Mouse (Mus musculus) left cerebral cortex, adult 11 months (tissue): Measurements from ENCODE around the gene Pgpep1.

ENCODE experiments used
- DNase-seq: peaks from one replicate; pipeline ENCODE4 v3.0.0; 2022; ENCODE audit warnings: low spot score

Gene Pgpep1

DNA sequence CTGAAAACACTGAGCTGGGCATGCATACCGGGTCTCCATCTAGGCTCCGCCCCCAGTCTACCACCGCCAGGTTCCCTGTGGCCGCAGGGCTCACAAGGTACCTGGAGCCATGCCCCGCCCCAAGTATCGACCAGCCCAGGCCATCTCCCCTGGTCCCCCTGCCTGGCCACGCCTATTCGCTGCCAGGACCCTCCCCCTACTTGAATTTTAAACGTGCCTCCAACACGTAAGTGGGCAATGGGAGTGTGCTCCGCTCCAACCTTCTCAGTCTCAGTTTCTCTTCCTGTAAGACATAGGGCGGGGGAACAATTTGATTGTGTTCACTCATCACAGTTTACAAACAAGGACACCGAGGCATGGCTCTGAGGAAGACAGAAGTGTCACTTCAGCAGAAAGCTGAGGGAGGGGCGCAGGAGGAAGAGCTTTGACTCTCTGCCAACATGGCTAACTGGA lies at the start of gene Pgpep1:
Pgpep1 (minus strand) TSS at position 116 of the 453 bp plus-strand sequence.
- no peak for DNase-seq

DNA sequence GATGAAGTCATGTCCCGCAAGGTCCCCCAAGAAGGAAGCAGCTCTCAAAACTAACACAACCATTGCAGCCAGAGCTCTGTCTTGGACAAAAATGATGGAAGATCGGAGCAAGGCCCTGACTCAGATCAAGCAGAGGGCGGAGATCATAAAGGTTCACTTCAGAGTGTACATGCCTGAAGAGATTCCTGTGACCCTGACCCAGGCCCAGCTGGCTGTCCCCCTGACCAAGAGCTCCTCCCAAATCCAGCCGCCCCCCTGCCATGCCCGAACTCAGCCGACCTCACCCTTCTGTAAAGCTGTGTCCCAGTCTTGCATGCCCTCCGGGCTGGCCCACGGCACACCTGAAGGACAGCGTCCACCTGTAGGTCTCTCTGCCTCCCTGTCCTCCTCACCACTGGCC lies 49.6 kb upstream of the Pgpep1 start:
- no peak for DNase-seq

DNA sequence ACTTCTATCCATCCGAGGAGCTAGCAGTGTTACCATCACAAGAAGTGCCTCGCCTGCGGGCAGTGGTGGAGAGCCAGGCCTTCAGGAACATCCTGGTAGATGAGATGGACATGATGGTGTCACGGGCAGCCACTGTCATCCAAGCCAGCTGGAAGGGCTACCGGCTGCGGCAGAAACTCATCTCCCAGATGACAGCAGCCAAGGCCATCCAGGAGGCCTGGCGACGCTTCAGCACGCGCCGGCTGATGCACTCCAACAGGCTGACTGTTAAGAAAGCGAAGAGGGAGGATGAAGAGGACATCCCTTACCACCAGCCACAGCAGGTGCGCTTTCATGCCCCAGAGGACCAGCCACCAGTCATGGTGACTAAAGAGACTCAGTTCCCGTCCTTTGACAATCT lies 48.1 kb upstream of the Pgpep1 start:
- DNase-seq: no peak

DNA sequence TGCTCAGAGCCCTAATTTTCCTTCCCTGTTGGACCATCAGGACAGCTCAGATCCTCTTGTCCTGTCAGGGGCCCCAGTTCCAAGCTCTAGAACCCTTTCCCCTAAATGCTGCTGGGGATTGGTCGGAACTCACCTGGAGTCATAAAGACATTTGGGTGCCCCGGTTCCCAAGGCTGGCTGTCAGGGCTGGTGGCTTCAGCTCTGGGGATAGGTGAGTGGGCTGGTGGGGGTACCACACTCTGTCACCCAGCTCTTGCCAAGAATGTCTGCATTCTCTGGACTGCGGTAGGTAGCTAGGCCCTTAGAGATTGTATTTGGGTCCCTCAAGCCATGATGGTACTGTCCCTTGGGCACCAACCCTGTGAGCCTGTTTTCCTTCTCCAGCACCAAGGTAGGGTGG lies 43.1 kb upstream of the Pgpep1 start, which contains the start of gene Iqcn:
Iqcn (plus strand) TSS at position 171 of the 400 bp plus-strand sequence.
- no peak for DNase-seq

GRCm38 (mm10) chr8:70702842-70703182 lies 42.6 kb upstream of the Pgpep1 start:
- peak; percentile 53 for DNase-seq

GRCm38 (mm10) chr8:70701982-70702841 lies 42.0 kb upstream of the Pgpep1 start:
- DNase-seq: no peak

DNA sequence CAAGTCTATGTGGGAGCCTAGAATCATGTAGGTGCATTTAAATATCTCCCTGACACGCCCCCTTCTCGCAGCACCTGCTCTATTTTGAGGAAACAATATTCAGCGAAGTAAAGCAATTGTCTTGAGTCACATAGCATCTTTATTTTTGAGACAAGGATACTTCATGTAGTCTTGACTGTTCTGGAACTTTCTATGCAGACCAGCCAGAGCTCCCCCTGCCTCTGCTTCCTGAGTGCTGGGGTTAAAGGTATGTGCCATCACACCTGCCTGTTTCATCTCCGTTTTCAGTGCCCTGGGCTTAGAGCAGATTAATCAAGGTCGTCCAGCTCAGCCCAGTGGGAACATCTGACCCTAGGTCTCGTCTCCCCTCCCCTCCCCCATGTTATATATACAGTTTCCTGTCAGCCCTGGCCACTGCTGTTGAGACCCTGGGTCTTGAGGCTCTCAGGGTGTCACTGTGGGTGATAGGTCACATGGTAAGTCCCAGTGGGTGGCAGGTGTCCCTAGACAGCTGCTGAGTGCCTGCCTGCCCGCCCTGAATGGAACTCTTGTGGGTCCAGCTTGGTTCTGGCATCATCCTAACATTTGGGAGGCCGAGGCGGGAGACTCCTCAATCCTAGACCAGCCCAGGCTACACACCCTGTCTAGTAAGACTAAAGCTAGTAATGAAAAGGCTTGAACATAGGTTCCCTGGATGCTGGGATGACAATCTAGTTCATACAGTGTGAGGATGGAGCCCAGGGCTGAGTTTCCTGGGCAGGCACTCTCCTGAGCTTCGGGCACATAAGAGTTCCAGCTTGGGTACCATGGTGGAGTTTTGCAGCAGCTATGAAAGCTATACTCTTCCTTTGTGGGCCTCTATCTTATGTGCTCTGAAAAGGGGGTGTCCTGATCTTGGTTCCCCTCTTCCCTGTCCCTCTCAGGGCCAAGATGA lies 41.1 kb upstream of the Pgpep1 start:
- no peak for DNase-seq

GRCm38 (mm10) chr8:70700555-70700922 lies 40.4 kb upstream of the Pgpep1 start:
- DNase-seq: peak; percentile 84

DNA sequence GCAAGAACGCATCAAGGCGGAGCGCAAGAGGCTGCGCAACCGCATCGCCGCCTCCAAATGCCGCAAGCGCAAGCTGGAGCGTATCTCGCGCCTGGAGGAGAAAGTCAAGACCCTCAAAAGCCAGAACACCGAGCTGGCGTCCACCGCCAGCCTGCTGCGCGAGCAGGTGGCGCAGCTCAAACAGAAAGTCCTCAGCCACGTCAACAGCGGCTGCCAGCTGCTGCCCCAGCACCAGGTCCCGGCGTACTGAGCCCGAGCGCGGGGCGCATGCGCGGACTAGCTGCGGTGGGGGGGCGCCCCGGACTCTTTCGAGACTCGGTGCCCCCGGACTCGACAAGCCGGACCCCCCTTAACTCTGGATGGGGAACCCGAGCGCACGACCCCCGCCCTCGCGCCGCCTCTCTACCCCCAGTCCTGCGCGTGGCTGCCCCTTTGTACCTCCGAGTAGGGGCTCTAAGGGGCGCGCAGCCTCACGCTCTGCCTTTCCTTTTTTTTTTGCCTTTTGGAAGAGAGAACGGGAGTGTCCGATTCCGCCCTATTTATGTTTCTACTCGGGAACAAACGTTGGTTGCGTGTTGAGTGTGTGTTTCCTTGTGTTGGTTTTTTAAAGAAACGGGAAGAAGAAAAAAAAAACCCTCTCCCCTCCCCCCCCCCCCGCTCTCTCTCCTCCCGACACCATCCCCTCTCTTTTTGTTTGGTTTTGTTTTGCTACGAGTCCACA lies 39.8 kb upstream of the Pgpep1 start:
- peak; percentile 80 for DNase-seq

DNA sequence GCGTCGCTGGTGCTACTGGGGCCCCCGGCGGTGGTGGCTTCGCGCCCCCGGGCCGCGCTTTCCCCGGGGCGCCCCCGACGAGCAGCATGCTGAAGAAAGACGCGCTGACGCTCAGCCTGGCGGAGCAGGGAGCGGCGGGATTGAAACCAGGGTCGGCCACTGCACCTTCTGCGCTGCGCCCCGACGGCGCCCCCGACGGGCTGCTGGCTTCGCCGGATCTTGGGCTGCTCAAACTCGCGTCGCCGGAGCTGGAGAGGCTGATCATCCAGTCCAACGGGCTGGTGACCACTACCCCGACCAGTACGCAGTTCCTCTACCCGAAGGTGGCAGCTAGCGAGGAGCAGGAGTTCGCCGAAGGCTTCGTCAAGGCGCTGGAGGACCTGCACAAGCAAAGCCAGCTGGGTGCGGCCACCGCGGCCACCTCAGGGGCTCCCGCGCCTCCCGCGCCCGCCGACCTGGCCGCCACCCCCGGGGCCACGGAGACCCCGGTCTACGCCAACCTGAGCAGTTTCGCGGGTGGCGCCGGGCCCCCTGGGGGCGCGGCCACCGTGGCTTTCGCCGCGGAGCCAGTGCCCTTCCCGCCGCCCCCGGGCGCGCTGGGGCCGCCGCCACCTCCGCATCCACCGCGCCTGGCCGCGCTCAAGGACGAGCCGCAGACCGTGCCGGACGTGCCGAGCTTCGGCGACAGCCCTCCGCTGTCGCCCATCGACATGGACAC lies 39.1 kb upstream of the Pgpep1 start:
- no peak for DNase-seq

- peak; percentile 98 for DNase-seq
These were observed 38.3 kb upstream of the Pgpep1 start, which contains the start of gene Jund for GRCm38 (mm10) chr8:70698310-70699109. Gene Jund, plus strand, starts transcription at chr8:70698949.

- no peak for DNase-seq
These were observed 37.4 kb upstream of the Pgpep1 start for GRCm38 (mm10) chr8:70697366-70698250.

- no peak for DNase-seq
These were observed 36.8 kb upstream of the Pgpep1 start for GRCm38 (mm10) chr8:70696946-70697345.

DNA sequence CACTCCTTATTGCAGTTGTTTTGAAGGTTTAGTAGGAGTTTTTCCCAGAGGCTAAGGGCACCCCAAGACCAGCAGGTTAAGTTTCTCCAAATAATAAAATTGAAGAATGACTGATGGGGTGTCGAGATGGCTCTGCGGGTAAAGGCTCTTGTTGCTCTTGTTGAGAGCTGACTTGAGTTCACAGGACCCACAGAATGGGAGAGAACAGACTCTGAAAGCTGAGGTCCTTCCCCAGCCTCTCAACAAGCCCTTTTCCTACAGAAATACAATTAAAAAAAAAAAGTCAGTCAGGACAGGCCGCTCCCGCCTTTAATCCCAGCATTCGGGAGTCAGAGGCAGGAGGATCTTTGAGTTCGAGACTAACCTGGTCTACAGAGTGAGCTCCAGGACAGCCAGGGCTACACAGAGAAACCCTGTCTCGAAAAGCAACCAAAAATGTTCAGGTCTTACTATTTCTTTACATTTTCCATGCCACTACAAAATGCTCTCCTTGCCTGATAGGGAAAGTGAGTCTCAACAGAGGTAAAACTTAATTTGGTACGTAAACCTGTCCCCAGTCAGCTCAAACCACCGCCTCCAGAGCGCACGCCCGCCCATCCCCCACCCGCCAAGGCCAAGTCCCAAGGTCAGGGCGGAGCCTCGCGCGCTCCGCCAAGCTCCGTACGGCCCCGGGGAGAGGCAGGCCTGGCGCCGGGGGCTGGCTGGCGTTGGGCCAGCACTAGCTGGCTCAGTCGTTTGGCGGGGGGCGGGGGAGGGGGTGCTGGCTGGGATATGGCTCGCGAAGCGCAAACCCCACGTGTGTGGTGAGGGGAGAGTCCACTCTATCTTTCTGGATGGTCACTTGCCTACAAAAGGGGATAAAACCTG lies 36.1 kb upstream of the Pgpep1 start:
- no peak for DNase-seq

- DNase-seq: no peak
These were observed 35.3 kb upstream of the Pgpep1 start for GRCm38 (mm10) chr8:70695318-70696018.

DNA sequence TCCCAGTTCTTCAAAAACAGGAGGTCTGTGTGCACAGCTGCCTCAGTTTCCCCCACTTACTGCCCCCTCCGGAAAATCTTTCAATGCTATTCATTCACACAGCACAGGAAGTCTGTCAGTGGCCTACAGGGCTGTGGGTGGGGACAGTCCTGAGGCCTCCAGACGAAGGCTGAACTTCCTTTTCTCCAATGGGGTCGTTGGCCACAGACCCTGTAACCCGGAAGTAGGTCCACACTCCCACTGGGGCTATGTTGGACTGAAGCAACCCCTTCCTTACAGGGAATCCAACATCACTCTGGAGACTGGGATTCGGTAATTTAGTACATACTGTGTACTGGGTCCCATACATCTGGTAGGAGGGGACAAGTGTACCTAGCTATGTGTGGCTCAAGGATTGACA lies 33.4 kb upstream of the Pgpep1 start:
- no peak for DNase-seq

- no peak for DNase-seq
These were observed 31.6 kb upstream of the Pgpep1 start for GRCm38 (mm10) chr8:70691727-70692231.

- DNase-seq: no peak
These were observed 31.0 kb upstream of the Pgpep1 start for GRCm38 (mm10) chr8:70691230-70691629.
